Mouse (Mus musculus) heart, adult 2 months (tissue): ENCODE data around the gene Myo18a.

Experiments used
- CTCF ChIP-seq: fragments of 200-600 bp; IDR thresholded peaks from 2 replicates; pipeline ENCODE4 v1.8.1; 2022; ENCODE audit warnings: antibody characterized with exemption, mild to moderate bottlenecking, moderate library complexity
- EP300 ChIP-seq: fragments of 200-500 bp; IDR thresholded peaks from 2 replicates; pipeline ENCODE4 v1.6.1; 2011; ENCODE audit warnings: low read depth, low read length, control low read depth; ENCODE audit not compliant: insufficient read depth
- POLR2A ChIP-seq: fragments of 200-500 bp; IDR thresholded peaks from 2 replicates; pipeline ENCODE4 v1.6.1; 2011; ENCODE audit warnings: mild to moderate bottlenecking, low read depth, low read length, control low read depth; ENCODE audit not compliant: insufficient read depth

DNA sequence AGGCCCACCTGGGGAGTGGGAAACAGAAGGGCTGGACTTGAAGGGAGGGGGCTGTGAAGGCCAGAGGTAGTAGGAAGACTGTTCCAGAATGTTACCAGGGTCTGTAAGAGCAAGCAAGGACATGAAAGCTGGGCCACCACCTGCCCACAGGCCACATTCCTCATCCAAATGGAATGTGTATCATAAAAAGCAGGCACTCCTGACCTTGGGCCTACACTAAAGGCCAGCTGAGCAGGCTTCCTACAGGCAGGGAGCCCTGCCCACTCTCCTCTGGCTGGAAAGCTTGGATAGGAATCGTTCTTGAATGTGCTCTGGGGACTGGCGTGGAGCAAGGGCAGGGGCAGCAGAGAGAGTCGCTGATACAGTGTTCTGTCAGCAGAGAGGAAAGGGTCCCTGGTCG lies 73.7 kb downstream of the Myo18a start:
- TF ChIP-seq POLR2A (no peak), CTCF (no peak), EP300 (no peak)
